Mouse (Mus musculus): Measurements from ENCODE around the gene Hint2.

DNA sequence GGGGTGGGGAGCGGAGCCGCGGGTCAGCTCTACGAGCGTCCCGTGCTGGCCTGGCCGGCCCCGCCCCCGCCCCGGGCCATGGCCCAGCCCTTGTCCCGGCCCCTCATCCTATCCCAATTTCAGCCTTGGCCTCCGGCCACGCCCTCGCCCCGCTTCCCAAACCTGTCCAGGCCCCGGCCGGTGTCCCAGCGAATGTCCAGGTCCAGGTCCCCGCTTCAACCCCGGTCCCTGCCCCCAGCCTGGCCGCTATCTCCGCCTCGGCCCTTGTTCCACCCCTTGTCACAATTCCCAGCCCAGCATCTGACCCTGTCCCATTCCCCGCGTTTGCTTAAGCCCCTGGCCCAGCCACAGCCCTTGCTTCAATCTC, 13.1 kb upstream of the Hint2 start:
- TF ChIP-seq CTCF (IDR thresholded peaks at IDR 0.05; ENCODE audit: low read depth), result no peak
- TF ChIP-seq EP300 (IDR thresholded peaks at IDR 0.05; ENCODE audit: low read depth), result no peak

All from liver, postnatal 0 days (tissue).